Mouse (Mus musculus): Measurements from ENCODE around the gene Rabepk. TPM values are rescaled to one million over a fixed set of nuclear protein-coding genes. Genes with fewer than 3 reads are reported as not detected.
A peak's percentile ranks its signal among the peaks of the same experiment; 100 is the strongest.
"Not testable (repeated sequence)": the region's sequence is repeated elsewhere in the genome, so short reads cannot be mapped to it uniquely, and the experiment has no call there.

The Rabepk gene
- polyA plus RNA-seq, 1 experiment from 2014 or later: 28.8 TPM

DNA sequence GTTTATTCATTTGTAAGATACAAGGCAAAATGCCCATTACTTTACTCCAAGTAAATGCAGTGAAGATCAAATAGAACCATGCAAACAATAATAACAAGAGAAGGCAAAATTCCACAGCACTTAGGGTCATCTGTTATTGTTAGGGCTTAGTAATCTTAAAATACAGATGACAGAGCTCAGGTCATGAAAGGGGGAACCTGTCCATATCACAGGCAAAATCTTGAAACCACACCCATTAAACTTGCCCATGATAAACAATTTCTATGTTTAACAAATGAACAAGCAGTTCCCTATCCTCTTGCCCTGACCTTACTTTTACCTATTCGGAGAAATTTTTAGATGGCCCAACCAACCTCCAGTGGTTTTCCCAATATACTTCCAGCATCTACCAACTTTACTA lies 9.9 kb upstream of the Rabepk start:
- DNase-seq (ENCODE audit: low spot score, missing footprints): no peak
- no peaks in the 10 kb centered on the region for H3K27me3 ChIP-seq (ENCODE audit: control insufficient read depth, insufficient read depth, low read length)
- H3K9ac ChIP-seq (ENCODE audit: low read length): no peak overlapping the region
- 92% methylated on average over 1 of the region's 1 CpGs for WGBS
- H3K36me3 ChIP-seq (ENCODE audit: control insufficient read depth, insufficient read depth, low read length): peaks cover 11% of the 10 kb centered on the region; the same call in 1 of the 2 replicates
- H3K4me3 ChIP-seq (ENCODE audit: low read depth, low read length): no peak overlapping the region
- no peak for ATAC-seq (ENCODE audit: low FRiP score)
- H3K9me3 ChIP-seq (ENCODE audit: control insufficient read depth, low read length): no peaks in the 10 kb centered on the region
- no peak overlapping the region for H3K4me2 ChIP-seq
- no peaks in the 10 kb centered on the region for H3K4me1 ChIP-seq (ENCODE audit: control insufficient read depth, insufficient read depth, low read length)
- no peak overlapping the region for H3K27ac ChIP-seq (ENCODE audit: low read depth, low read length)

DNA sequence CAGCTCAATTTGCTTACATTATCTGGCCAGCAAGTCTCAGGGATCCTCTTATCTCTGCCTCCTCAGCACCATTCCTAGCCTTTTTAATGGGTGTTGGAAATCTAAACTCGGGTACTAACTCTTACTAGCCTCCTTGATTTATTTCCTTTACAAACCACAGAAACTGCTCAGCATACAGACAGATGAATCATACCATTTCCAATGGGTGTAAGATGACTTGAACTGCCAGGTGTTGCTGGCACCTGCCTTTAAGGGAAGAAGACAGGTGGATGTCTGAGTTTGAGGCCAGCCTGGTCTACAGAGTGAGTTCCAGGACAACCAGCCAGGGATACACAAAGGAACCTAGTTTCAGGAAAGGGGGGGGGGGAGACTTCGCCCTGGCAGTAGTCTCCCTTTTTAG lies 8.3 kb upstream of the Rabepk start:
- Histone ChIP-seq H3K4me2 (no peak overlapping the region), H3K36me3 (ENCODE audit: control insufficient read depth, insufficient read depth, low read length) (peaks cover 6% of the 10 kb centered on the region; the same call in 1 of the 2 replicates)

DNA sequence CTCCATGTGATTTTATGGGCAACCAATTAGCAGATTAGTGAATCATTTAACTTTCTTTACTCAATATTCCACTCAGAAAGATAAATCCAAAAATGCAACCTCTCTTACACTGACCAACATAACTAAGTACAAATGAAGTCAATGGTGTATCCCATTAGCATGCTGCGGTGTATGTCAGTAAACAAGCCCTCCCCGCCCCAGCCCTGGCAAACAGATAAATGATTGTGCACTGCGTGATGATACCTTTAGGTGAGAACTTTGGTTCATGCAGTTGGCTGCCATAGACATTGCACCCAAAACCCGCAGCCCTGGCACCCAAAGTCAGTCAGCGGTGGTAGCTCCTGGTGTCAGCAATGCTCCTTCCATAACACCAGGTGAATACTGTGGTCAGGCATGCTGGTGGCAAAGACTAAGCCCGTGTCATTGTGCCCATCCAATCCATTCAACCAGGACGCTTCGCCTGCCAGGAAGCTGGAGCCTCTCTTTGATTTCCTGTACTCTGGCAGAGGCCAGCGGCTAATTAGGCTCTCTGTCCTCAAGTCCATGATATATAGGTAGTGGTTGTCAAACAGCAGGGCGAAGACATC lies 5.7 kb upstream of the Rabepk start:
- Histone ChIP-seq H3K4me1 (ENCODE audit: control insufficient read depth, insufficient read depth, low read length) (peaks cover 7% of the 10 kb centered on the region), H3K27me3 (ENCODE audit: control insufficient read depth, insufficient read depth, low read length) (no peaks in the 10 kb centered on the region), H3K27ac (ENCODE audit: low read depth, low read length) (no peak overlapping the region), H3K36me3 (ENCODE audit: control insufficient read depth, insufficient read depth, low read length) (peaks cover 3% of the 10 kb centered on the region; the same call in 1 of the 2 replicates), H3K4me2 (no peak overlapping the region), H3K9me3 (ENCODE audit: control insufficient read depth, low read length) (no peaks in the 10 kb centered on the region), H3K9ac (ENCODE audit: low read length) (no peak overlapping the region), H3K4me3 (ENCODE audit: low read depth, low read length) (no peak overlapping the region)
- no peak for DNase-seq (ENCODE audit: low spot score, missing footprints)
- ATAC-seq (ENCODE audit: low FRiP score): no peak
- 95% methylated on average over 10 of the region's 10 CpGs for WGBS

More for the DNA sequence above, 8.3 kb upstream of the Rabepk start:
- no peak for ATAC-seq (ENCODE audit: low FRiP score)
- Histone ChIP-seq H3K9me3 (ENCODE audit: control insufficient read depth, low read length) (no peaks in the 10 kb centered on the region), H3K4me3 (ENCODE audit: low read depth, low read length) (no peak overlapping the region), H3K4me1 (ENCODE audit: control insufficient read depth, insufficient read depth, low read length) (peaks cover 7% of the 10 kb centered on the region), H3K27me3 (ENCODE audit: control insufficient read depth, insufficient read depth, low read length) (no peaks in the 10 kb centered on the region), H3K9ac (ENCODE audit: low read length) (no peak overlapping the region), H3K27ac (ENCODE audit: low read depth, low read length) (no peak overlapping the region)
- DNase-seq (ENCODE audit: low spot score, missing footprints): no peak
- 93% methylated on average over 2 of the region's 2 CpGs for WGBS

GRCm38 (mm10) chr2:34804815-34805214 lies 5.1 kb upstream of the Rabepk start:
- Histone ChIP-seq H3K9me3 (ENCODE audit: control insufficient read depth, low read length) (no peaks in the 10 kb centered on the region), H3K36me3 (ENCODE audit: control insufficient read depth, insufficient read depth, low read length) (peaks cover 3% of the 10 kb centered on the region; the same call in 1 of the 2 replicates), H3K27ac (ENCODE audit: low read depth, low read length) (no peak overlapping the region), H3K9ac (ENCODE audit: low read length) (no peak overlapping the region), H3K4me2 (no peak overlapping the region), H3K27me3 (ENCODE audit: control insufficient read depth, insufficient read depth, low read length) (no peaks in the 10 kb centered on the region), H3K4me3 (ENCODE audit: low read depth, low read length) (no peak overlapping the region), H3K4me1 (ENCODE audit: control insufficient read depth, insufficient read depth, low read length) (peaks cover 7% of the 10 kb centered on the region)
- WGBS: 98% methylated on average over 1 of the region's 1 CpGs
- ATAC-seq (ENCODE audit: low FRiP score) (no peak), DNase-seq (ENCODE audit: low spot score, missing footprints) (no peak)

DNA sequence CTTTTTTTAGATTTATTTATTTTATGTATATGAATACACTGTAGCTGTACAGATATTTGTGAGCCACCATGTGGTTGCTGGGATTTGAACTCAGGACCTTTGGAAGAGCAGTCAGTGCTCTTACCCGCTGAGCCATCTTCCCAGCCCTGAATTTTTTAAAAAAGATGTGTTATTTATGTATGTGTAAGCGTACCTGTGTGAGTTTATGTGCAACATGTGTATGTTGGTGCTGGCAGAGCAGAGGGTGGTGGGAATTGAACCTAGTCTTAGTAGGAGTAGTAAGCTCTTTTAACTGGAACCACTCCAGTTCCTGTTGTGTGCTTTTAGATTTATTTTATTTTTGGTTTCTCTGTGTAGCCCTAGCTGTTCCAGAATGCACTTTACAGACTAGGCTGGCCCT lies 4.5 kb upstream of the Rabepk start:
- ATAC-seq (ENCODE audit: low FRiP score) (no peak), DNase-seq (ENCODE audit: low spot score, missing footprints) (no peak)
- no peak overlapping the region for H3K27ac ChIP-seq (ENCODE audit: low read depth, low read length)
- no peaks in the 10 kb centered on the region for H3K27me3 ChIP-seq (ENCODE audit: control insufficient read depth, insufficient read depth, low read length)
- H3K9ac ChIP-seq (ENCODE audit: low read length): no peak overlapping the region
- peaks cover 2% of the 10 kb centered on the region; the same call in 1 of the 2 replicates for H3K36me3 ChIP-seq (ENCODE audit: control insufficient read depth, insufficient read depth, low read length)
- H3K4me2 ChIP-seq: no peak overlapping the region
- peaks cover 8% of the 10 kb centered on the region for H3K4me1 ChIP-seq (ENCODE audit: control insufficient read depth, insufficient read depth, low read length)
- WGBS: 99% methylated on average over 2 of the region's 2 CpGs
- H3K9me3 ChIP-seq (ENCODE audit: control insufficient read depth, low read length): no peaks in the 10 kb centered on the region
- H3K4me3 ChIP-seq (ENCODE audit: low read depth, low read length): no peak overlapping the region

DNA sequence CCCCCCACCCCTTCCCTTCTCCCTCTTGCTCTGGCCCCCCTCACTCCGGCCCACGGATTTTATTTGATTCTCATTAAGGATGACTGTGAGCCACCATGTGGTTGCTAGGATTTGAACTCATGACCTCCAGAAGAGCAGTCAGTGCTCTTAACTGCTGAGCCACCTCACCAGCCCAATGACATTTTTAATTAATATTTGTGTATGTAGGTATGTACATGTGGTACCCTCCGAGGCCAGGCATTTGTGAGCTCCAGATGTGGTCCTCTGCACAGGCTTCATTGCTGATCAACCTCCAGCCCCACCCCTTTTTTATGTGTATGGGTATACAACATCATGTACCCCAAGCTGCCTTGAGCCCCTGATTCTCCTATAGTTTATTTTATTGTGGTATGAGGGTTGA lies 4.0 kb upstream of the Rabepk start:
- no peaks in the 10 kb centered on the region for H3K36me3 ChIP-seq (ENCODE audit: control insufficient read depth, insufficient read depth, low read length)
- no peak overlapping the region for H3K9ac ChIP-seq (ENCODE audit: low read length)
- H3K9me3 ChIP-seq (ENCODE audit: control insufficient read depth, low read length): no peaks in the 10 kb centered on the region
- WGBS: 83% methylated on average over 3 of the region's 3 CpGs
- peaks cover 11% of the 10 kb centered on the region for H3K4me1 ChIP-seq (ENCODE audit: control insufficient read depth, insufficient read depth, low read length)
- no peaks in the 10 kb centered on the region for H3K27me3 ChIP-seq (ENCODE audit: control insufficient read depth, insufficient read depth, low read length)
- H3K4me2 ChIP-seq: peak overlapping the region; percentile 70; the same call in 1 of the 2 replicates
- no peak for DNase-seq (ENCODE audit: low spot score, missing footprints)
- ATAC-seq (ENCODE audit: low FRiP score): no peak
- H3K27ac ChIP-seq (ENCODE audit: low read depth, low read length): no peak overlapping the region
- no peak overlapping the region for H3K4me3 ChIP-seq (ENCODE audit: low read depth, low read length)

GRCm38 (mm10) chr2:34802565-34803245 lies 3.0 kb upstream of the Rabepk start:
- H3K9me3 ChIP-seq (ENCODE audit: control insufficient read depth, low read length); H3K27me3 ChIP-seq (ENCODE audit: control insufficient read depth, insufficient read depth, low read length); H3K36me3 ChIP-seq (ENCODE audit: control insufficient read depth, insufficient read depth, low read length): not testable (repeated sequence)
- Histone ChIP-seq H3K9ac (ENCODE audit: low read length) (peak overlapping the region; percentile 77), H3K4me1 (ENCODE audit: control insufficient read depth, insufficient read depth, low read length) (peaks cover 11% of the 10 kb centered on the region), H3K27ac (ENCODE audit: low read depth, low read length) (peak overlapping the region; percentile 77), H3K4me3 (ENCODE audit: low read depth, low read length) (peak overlapping the region; percentile 63), H3K4me2 (peak overlapping the region; percentile 70)
- DNase-seq (ENCODE audit: low spot score, missing footprints) (peak; percentile 85), ATAC-seq (ENCODE audit: low FRiP score) (peak; percentile 65)
- under 1% methylated on average over 26 of the region's 32 CpGs for WGBS

- H3K9ac ChIP-seq (ENCODE audit: low read length): peak overlapping the region; percentile 77
- WGBS: 4% methylated on average over 39 of the region's 39 CpGs
- H3K4me3 ChIP-seq (ENCODE audit: low read depth, low read length): peak overlapping the region; percentile 63
- H3K4me2 ChIP-seq: no peak overlapping the region
- H3K4me1 ChIP-seq (ENCODE audit: control insufficient read depth, insufficient read depth, low read length): peaks cover 11% of the 10 kb centered on the region
- no peaks in the 10 kb centered on the region for H3K9me3 ChIP-seq (ENCODE audit: control insufficient read depth, low read length)
- DNase-seq (ENCODE audit: low spot score, missing footprints) (peak; percentile 99), ATAC-seq (ENCODE audit: low FRiP score) (peak; percentile 96)
- H3K27ac ChIP-seq (ENCODE audit: low read depth, low read length): peak overlapping the region; percentile 77
- no peaks in the 10 kb centered on the region for H3K27me3 ChIP-seq (ENCODE audit: control insufficient read depth, insufficient read depth, low read length)
- H3K36me3 ChIP-seq (ENCODE audit: control insufficient read depth, insufficient read depth, low read length): no peaks in the 10 kb centered on the region
These were observed 2.1 kb upstream of the Rabepk start for GRCm38 (mm10) chr2:34801516-34802482.

Data from midbrain, embryonic 11.5 days (tissue).